Comparison of ENCODE assay signal across 8 mouse cellular contexts in genomic region chr14:31493901-31494300, GRCm38 (mm10). TPM values are rescaled to one million over a fixed set of nuclear protein-coding genes. Genes with fewer than 3 reads are reported as not detected.
A peak's percentile ranks its signal among the peaks of the same experiment; 100 is the strongest.
DNase-seq lines count a peak whose midpoint lies in the region; ATAC-seq and TF ChIP-seq lines count a peak whose summit lies in the region.

No protein-coding gene starts in this region.

- TF ChIP-seq POLR2A in bone marrow macrophage, adult 2 months (IDR thresholded peaks at IDR 0.05; ENCODE audit: borderline replicate concordance, low read depth, low read length) = no peak

- no peak for TF ChIP-seq CTCF in left cerebral cortex, adult 2 months (IDR thresholded peaks at IDR 0.05)
- TF ChIP-seq CTCF in bone marrow macrophage, adult 2 months (IDR thresholded peaks at IDR 0.05; ENCODE audit: low read depth, low read length) = no peak

- no peaks in the 10 kb centered on the region for H3K27me3 ChIP-seq in intestine, embryonic 15.5 days (replicated peaks)
- H3K27me3 ChIP-seq in neural tube, embryonic 14.5 days (ENCODE audit: control insufficient read depth, insufficient read depth, low read length) = no peaks in the 10 kb centered on the region

- peak overlapping the region; percentile 95 for H3K9ac ChIP-seq in intestine, embryonic 15.5 days
- H3K9ac ChIP-seq in neural tube, embryonic 14.5 days (replicated peaks; ENCODE audit: low read depth, low read length) = peak overlapping the region; percentile 76

- peak overlapping the region; percentile 97 for H3K4me3 ChIP-seq in left cerebral cortex, adult 2 months
- H3K4me3 ChIP-seq in bone marrow macrophage, adult 2 months (ENCODE audit: insufficient read depth, low read length) = peak overlapping the region; percentile 91
- peak overlapping the region; percentile 98 for H3K4me3 ChIP-seq in intestine, embryonic 15.5 days (replicated peaks)
- peak overlapping the region; percentile 69 for H3K4me3 ChIP-seq in neural tube, embryonic 14.5 days (ENCODE audit: low read depth, low read length)

- H3K4me2 ChIP-seq in intestine, embryonic 15.5 days (replicated peaks) = peak overlapping the region; percentile 72
- peak overlapping the region; percentile 85 for H3K4me2 ChIP-seq in neural tube, embryonic 14.5 days (ENCODE audit: low read depth, low read length)

- 27% methylated on average over 9 of the region's 9 CpGs for WGBS in intestine, embryonic 15.5 days
- WGBS in neural tube, embryonic 14.5 days = 38% methylated on average over 9 of the region's 9 CpGs

- peaks cover 16% of the 10 kb centered on the region for H3K4me1 ChIP-seq in bone marrow macrophage, adult 2 months (ENCODE audit: control insufficient read depth, insufficient read depth, low read length)
- peaks cover 21% of the 10 kb centered on the region for H3K4me1 ChIP-seq in intestine, embryonic 15.5 days (replicated peaks)
- H3K4me1 ChIP-seq in neural tube, embryonic 14.5 days (ENCODE audit: control insufficient read depth, insufficient read depth, low read length) = peaks cover 32% of the 10 kb centered on the region

- H3K9me3 ChIP-seq in intestine, embryonic 15.5 days = no peaks in the 10 kb centered on the region
- no peaks in the 10 kb centered on the region for H3K9me3 ChIP-seq in neural tube, embryonic 14.5 days (ENCODE audit: control insufficient read depth, low read length)

- ATAC-seq in intestine, embryonic 15.5 days = no peak
- ATAC-seq in neural tube, embryonic 14.5 days (ENCODE audit: low read depth) = no peak

- no peaks in the 10 kb centered on the region for H3K36me3 ChIP-seq in intestine, embryonic 15.5 days
- H3K36me3 ChIP-seq in neural tube, embryonic 14.5 days (ENCODE audit: control insufficient read depth, insufficient read depth, low read length) = peaks cover 9% of the 10 kb centered on the region; the same call in 1 of the 2 replicates

- no peak overlapping the region for H3K27ac ChIP-seq in left cerebral cortex, adult 2 months
- H3K27ac ChIP-seq in bone marrow macrophage, adult 2 months (ENCODE audit: insufficient read depth, low read depth, low read length) = peak overlapping the region; percentile 90
- H3K27ac ChIP-seq in intestine, embryonic 15.5 days = no peak overlapping the region
- H3K27ac ChIP-seq in neural tube, embryonic 14.5 days (ENCODE audit: low read depth, low read length) = no peak overlapping the region

- DNase-seq in left cerebral cortex, adult 2 months (ENCODE audit: extremely low spot score in 1 of 2, low spot score in 2 of 2) = no peak
- DNase-seq in left cerebral cortex, postnatal 25 days (ENCODE audit: low spot score in 2 of 2) = no peak
- no peak for DNase-seq in Muller cell, postnatal 12 days (ENCODE audit: inconsistent ontology term)
- DNase-seq in layer of hippocampus, adult 11-12 months (ENCODE audit: low spot score) = no peak
- DNase-seq in adrenal gland, adult 8-10 months = no peak

- intact Hi-C loops in left cerebral cortex, adult 2 months (cut with DNase I) = loop anchor here (10.0 kb wide), 1 partner anchor 591 kb away; the partner anchor contains the start of genes Dph3 and Oxnad1
- intact Hi-C loops in left cerebral cortex, postnatal 25 days (cut with DNase I) = no loop called here

RNA-seq across cellular contexts. Expression of gene Eaf1, which starts 0.3 kb away (rescaled TPM):
- total RNA-seq in left cerebral cortex, adult 2 months (2021) = 10 to 100 TPM; 12.7 to 15.1 TPM
- total RNA-seq in left cerebral cortex, postnatal 25 days (2021) = 10 to 100 TPM; 11.6 to 15.9 TPM
- polyA plus RNA-seq in bone marrow macrophage, adult 2 months (2012; ENCODE audit: insufficient read depth, insufficient read length, missing spikeins) = 25.8 and 27.0 TPM in 2 replicates
- polyA plus RNA-seq in intestine, embryonic 15.5 days (2015; fragmentation: Nextera tagmentation; extraction: Ambion mirVana) = 19.9 and 21.4 TPM in 2 replicates
- polyA plus RNA-seq in neural tube, embryonic 14.5 days (2014; fragmentation: Nextera tagmentation; extraction: Ambion mirVana) = 8.9 and 12.0 TPM in 2 replicates
- 10 to 100 TPM; 45.1 to 53.4 (median 49.7) TPM for total RNA-seq in adrenal gland, adult 8-10 months (2022)

RNA-seq across cellular contexts. Expression of gene Mettl6, which starts 0.9 kb away (rescaled TPM):
- 10 to 100 TPM; 32.7 to 35.6 TPM for total RNA-seq in left cerebral cortex, adult 2 months (2021)
- 10 to 100 TPM; 25.0 to 38.7 TPM for total RNA-seq in left cerebral cortex, postnatal 25 days (2021)
- 30.6 and 30.8 TPM in 2 replicates for polyA plus RNA-seq in bone marrow macrophage, adult 2 months (2012; ENCODE audit: insufficient read depth, insufficient read length, missing spikeins)
- 52.9 and 54.1 TPM in 2 replicates for polyA plus RNA-seq in intestine, embryonic 15.5 days (2015; fragmentation: Nextera tagmentation; extraction: Ambion mirVana)
- polyA plus RNA-seq in neural tube, embryonic 14.5 days (2014; fragmentation: Nextera tagmentation; extraction: Ambion mirVana) = 44.1 and 52.3 TPM in 2 replicates
- total RNA-seq in adrenal gland, adult 8-10 months (2022) = 10 to 100 TPM; 22.4 to 33.2 (median 27.2) TPM

RNA-seq across cellular contexts. Expression of gene Sh3bp5, which starts 58.0 kb away (rescaled TPM):
- 10 to 100 TPM; 63.5 to 65.4 TPM for total RNA-seq in left cerebral cortex, adult 2 months (2021)
- total RNA-seq in left cerebral cortex, postnatal 25 days (2021) = 10 to 100 TPM; 56.7 to 65.8 TPM
- 93.0 and 99.5 TPM in 2 replicates for polyA plus RNA-seq in bone marrow macrophage, adult 2 months (2012; ENCODE audit: insufficient read depth, insufficient read length, missing spikeins)
- 18.1 and 20.6 TPM in 2 replicates for polyA plus RNA-seq in intestine, embryonic 15.5 days (2015; fragmentation: Nextera tagmentation; extraction: Ambion mirVana)
- 58.1 and 104 TPM in 2 replicates for polyA plus RNA-seq in neural tube, embryonic 14.5 days (2014; fragmentation: Nextera tagmentation; extraction: Ambion mirVana)
- total RNA-seq in adrenal gland, adult 8-10 months (2022) = 100 to 1,000 TPM; 112 to 172 (median 115) TPM
